Mouse (Mus musculus): Measurements from ENCODE around the gene Slc25a39. TPM values are rescaled to one million over a fixed set of nuclear protein-coding genes. Genes with fewer than 3 reads are reported as not detected.

The Slc25a39 gene
- polyA plus RNA-seq, 1 experiment from 2014 or later = 144 TPM

GRCm38 (mm10) chr11:102404161-102405010 is 3.4 kb downstream of the Slc25a39 start:
- no peaks in the 10 kb centered on the region; the same call in 1 of the 2 replicates for H3K27me3 ChIP-seq (ENCODE audit: control insufficient read depth, insufficient read depth, low read length)
- H3K27ac ChIP-seq (replicated peaks; ENCODE audit: low read depth, low read length) = no peak overlapping the region
- WGBS = 83% methylated on average over 18 of the region's 18 CpGs
- no peak overlapping the region for H3K9ac ChIP-seq (replicated peaks; ENCODE audit: low read length)
- H3K4me1 ChIP-seq (ENCODE audit: control insufficient read depth, insufficient read depth, low read length) = peaks cover 28% of the 10 kb centered on the region
- H3K9me3 ChIP-seq (ENCODE audit: control insufficient read depth, low read length) = no peaks in the 10 kb centered on the region
- DNase-seq (no peak), ATAC-seq (ENCODE audit: low FRiP score, low TSS enrichment) (no peak)
- H3K4me3 ChIP-seq (replicated peaks; ENCODE audit: low read depth, low read length) = no peak overlapping the region
- H3K36me3 ChIP-seq (ENCODE audit: control insufficient read depth, insufficient read depth, low read length) = peaks cover 49% of the 10 kb centered on the region
- H3K4me2 ChIP-seq (ENCODE audit: low read length) = peak overlapping the region; percentile 19

GRCm38 (mm10) chr11:102403657-102404056 is 4.1 kb downstream of the Slc25a39 start:
- DNase-seq (no peak), ATAC-seq (ENCODE audit: low FRiP score, low TSS enrichment) (no peak)
- Histone ChIP-seq H3K4me3 (replicated peaks; ENCODE audit: low read depth, low read length) (no peak overlapping the region), H3K4me1 (ENCODE audit: control insufficient read depth, insufficient read depth, low read length) (peaks cover 30% of the 10 kb centered on the region), H3K9ac (replicated peaks; ENCODE audit: low read length) (no peak overlapping the region), H3K27ac (replicated peaks; ENCODE audit: low read depth, low read length) (no peak overlapping the region), H3K27me3 (ENCODE audit: control insufficient read depth, insufficient read depth, low read length) (no peaks in the 10 kb centered on the region; the same call in 1 of the 2 replicates), H3K4me2 (ENCODE audit: low read length) (no peak overlapping the region), H3K9me3 (ENCODE audit: control insufficient read depth, low read length) (no peaks in the 10 kb centered on the region), H3K36me3 (ENCODE audit: control insufficient read depth, insufficient read depth, low read length) (peaks cover 56% of the 10 kb centered on the region)
- 95% methylated on average over 11 of the region's 11 CpGs for WGBS

- Histone ChIP-seq H3K4me3 (replicated peaks; ENCODE audit: low read depth, low read length) (no peak overlapping the region), H3K9ac (replicated peaks; ENCODE audit: low read length) (no peak overlapping the region), H3K27me3 (ENCODE audit: control insufficient read depth, insufficient read depth, low read length) (no peaks in the 10 kb centered on the region; the same call in 1 of the 2 replicates), H3K4me2 (ENCODE audit: low read length) (no peak overlapping the region), H3K9me3 (ENCODE audit: control insufficient read depth, low read length) (no peaks in the 10 kb centered on the region), H3K4me1 (ENCODE audit: control insufficient read depth, insufficient read depth, low read length) (peaks cover 35% of the 10 kb centered on the region), H3K36me3 (ENCODE audit: control insufficient read depth, insufficient read depth, low read length) (peaks cover 60% of the 10 kb centered on the region), H3K27ac (replicated peaks; ENCODE audit: low read depth, low read length) (no peak overlapping the region)
- WGBS = 40% methylated on average over 12 of the region's 12 CpGs
- DNase-seq (no peak), ATAC-seq (ENCODE audit: low FRiP score, low TSS enrichment) (no peak)
Measured at GRCm38 (mm10) chr11:102401898-102402500, 5.7 kb downstream of the Slc25a39 start.

- WGBS = 31% methylated on average over 12 of the region's 12 CpGs
- H3K27ac ChIP-seq (replicated peaks; ENCODE audit: low read depth, low read length) = no peak overlapping the region
- no peak overlapping the region for H3K4me2 ChIP-seq (ENCODE audit: low read length)
- no peaks in the 10 kb centered on the region; the same call in 1 of the 2 replicates for H3K27me3 ChIP-seq (ENCODE audit: control insufficient read depth, insufficient read depth, low read length)
- H3K9ac ChIP-seq (replicated peaks; ENCODE audit: low read length) = no peak overlapping the region
- no peak for DNase-seq
- H3K4me3 ChIP-seq (replicated peaks; ENCODE audit: low read depth, low read length) = no peak overlapping the region
- H3K36me3 ChIP-seq (ENCODE audit: control insufficient read depth, insufficient read depth, low read length) = peaks cover 60% of the 10 kb centered on the region
- ATAC-seq (ENCODE audit: low FRiP score, low TSS enrichment) = no peak
- H3K4me1 ChIP-seq (ENCODE audit: control insufficient read depth, insufficient read depth, low read length) = peaks cover 39% of the 10 kb centered on the region
- H3K9me3 ChIP-seq (ENCODE audit: control insufficient read depth, low read length) = no peaks in the 10 kb centered on the region
Measured at GRCm38 (mm10) chr11:102400513-102401084, 7.1 kb downstream of the Slc25a39 start.

GRCm38 (mm10) chr11:102399610-102400072 is 8.1 kb downstream of the Slc25a39 start:
- peaks cover 60% of the 10 kb centered on the region for H3K36me3 ChIP-seq (ENCODE audit: control insufficient read depth, insufficient read depth, low read length)
- ATAC-seq (ENCODE audit: low FRiP score, low TSS enrichment) (no peak), DNase-seq (peak; percentile 59)
- 0 out of 2 replicates have a peak overlapping the region, but pooled peaks have one; percentile 15 for H3K4me2 ChIP-seq (ENCODE audit: low read length)
- H3K27me3 ChIP-seq (ENCODE audit: control insufficient read depth, insufficient read depth, low read length) = no peaks in the 10 kb centered on the region; the same call in 1 of the 2 replicates
- 0 out of 2 replicates have a peak overlapping the region, but pooled peaks have one; percentile 9 for H3K9ac ChIP-seq (replicated peaks; ENCODE audit: low read length)
- no peak overlapping the region for H3K4me3 ChIP-seq (replicated peaks; ENCODE audit: low read depth, low read length)
- no peaks in the 10 kb centered on the region for H3K9me3 ChIP-seq (ENCODE audit: control insufficient read depth, low read length)
- no peak overlapping the region for H3K27ac ChIP-seq (replicated peaks; ENCODE audit: low read depth, low read length)
- 7% methylated on average over 34 of the region's 34 CpGs for whole genome bisulfite sequencing
- peaks cover 44% of the 10 kb centered on the region for H3K4me1 ChIP-seq (ENCODE audit: control insufficient read depth, insufficient read depth, low read length)

GRCm38 (mm10) chr11:102399107-102399506 is 8.6 kb downstream of the Slc25a39 start:
- H3K27ac ChIP-seq (replicated peaks; ENCODE audit: low read depth, low read length) = no peak overlapping the region
- no peaks in the 10 kb centered on the region; the same call in 1 of the 2 replicates for H3K27me3 ChIP-seq (ENCODE audit: control insufficient read depth, insufficient read depth, low read length)
- H3K4me3 ChIP-seq (replicated peaks; ENCODE audit: low read depth, low read length) = no peak overlapping the region
- no peak overlapping the region for H3K4me2 ChIP-seq (ENCODE audit: low read length)
- H3K9ac ChIP-seq (replicated peaks; ENCODE audit: low read length) = no peak overlapping the region
- peaks cover 59% of the 10 kb centered on the region for H3K36me3 ChIP-seq (ENCODE audit: control insufficient read depth, insufficient read depth, low read length)
- peaks cover 49% of the 10 kb centered on the region for H3K4me1 ChIP-seq (ENCODE audit: control insufficient read depth, insufficient read depth, low read length)
- ATAC-seq (ENCODE audit: low FRiP score, low TSS enrichment) (no peak), DNase-seq (no peak)
- no peaks in the 10 kb centered on the region for H3K9me3 ChIP-seq (ENCODE audit: control insufficient read depth, low read length)
- WGBS = 22% methylated on average over 15 of the region's 15 CpGs

- H3K9me3 ChIP-seq (ENCODE audit: control insufficient read depth, low read length) = no peaks in the 10 kb centered on the region
- H3K4me1 ChIP-seq (ENCODE audit: control insufficient read depth, insufficient read depth, low read length) = peaks cover 51% of the 10 kb centered on the region
- 79% methylated on average over 20 of the region's 20 CpGs for WGBS
- ATAC-seq (ENCODE audit: low FRiP score, low TSS enrichment) (no peak), DNase-seq (peak; percentile 70)
- no peaks in the 10 kb centered on the region; the same call in 1 of the 2 replicates for H3K27me3 ChIP-seq (ENCODE audit: control insufficient read depth, insufficient read depth, low read length)
- no peak overlapping the region for H3K4me3 ChIP-seq (replicated peaks; ENCODE audit: low read depth, low read length)
- no peak overlapping the region for H3K9ac ChIP-seq (replicated peaks; ENCODE audit: low read length)
- H3K4me2 ChIP-seq (ENCODE audit: low read length) = peak overlapping the region; percentile 15; the same call in 1 of the 2 replicates
- no peak overlapping the region; the same call in 1 of the 2 replicates for H3K27ac ChIP-seq (replicated peaks; ENCODE audit: low read depth, low read length)
- peaks cover 50% of the 10 kb centered on the region for H3K36me3 ChIP-seq (ENCODE audit: control insufficient read depth, insufficient read depth, low read length)
Measured at GRCm38 (mm10) chr11:102398007-102398825, 9.5 kb downstream of the Slc25a39 start.

- H3K9ac ChIP-seq (replicated peaks; ENCODE audit: low read length) = no peak overlapping the region; the same call in 1 of the 2 replicates
- no peak overlapping the region for H3K27ac ChIP-seq (replicated peaks; ENCODE audit: low read depth, low read length)
- H3K4me2 ChIP-seq (ENCODE audit: low read length) = peak overlapping the region; percentile 95
- H3K9me3 ChIP-seq (ENCODE audit: control insufficient read depth, low read length) = no peaks in the 10 kb centered on the region
- no peak for ATAC-seq (ENCODE audit: low FRiP score, low TSS enrichment)
- no peaks in the 10 kb centered on the region; the same call in 1 of the 2 replicates for H3K27me3 ChIP-seq (ENCODE audit: control insufficient read depth, insufficient read depth, low read length)
- DNase-seq = no peak
- peaks cover 35% of the 10 kb centered on the region for H3K36me3 ChIP-seq (ENCODE audit: control insufficient read depth, insufficient read depth, low read length)
- 69% methylated on average over 7 of the region's 7 CpGs for WGBS
- H3K4me1 ChIP-seq (ENCODE audit: control insufficient read depth, insufficient read depth, low read length) = peaks cover 58% of the 10 kb centered on the region
- H3K4me3 ChIP-seq (replicated peaks; ENCODE audit: low read depth, low read length) = peak overlapping the region; percentile 89; the same call in 1 of the 2 replicates
Measured at GRCm38 (mm10) chr11:102396671-102397141, 11.0 kb downstream of the Slc25a39 start.
